Mouse (Mus musculus) C2C12 (cell line): ENCODE measurements around the gene Otogl.

Experiments
- CEBPB ChIP-seq: IDR thresholded peaks from one replicate; pipeline ENCODE4 v1.6.1; 2011; ENCODE audit warnings: low read depth, mild to moderate bottlenecking, control low read depth, moderate library complexity
- CTCF ChIP-seq: IDR thresholded peaks from one replicate; pipeline ENCODE4 v1.5.1; 2011; ENCODE audit not compliant: control insufficient read depth, insufficient read depth, insufficient read length
- MAX ChIP-seq: IDR thresholded peaks from one replicate; pipeline ENCODE4 v1.6.1; 2011; ENCODE audit warnings: mild to moderate bottlenecking, control low read depth
- USF1 ChIP-seq: IDR thresholded peaks from one replicate; pipeline ENCODE4 v1.6.1; 2011; ENCODE audit warnings: low read depth, mild to moderate bottlenecking, control low read depth, moderate library complexity

- TF ChIP-seq CEBPB (no peak), USF1 (no peak), MAX (no peak), CTCF (no peak)
Measured at GRCm38 (mm10) chr10:107946348-107946747, 34.4 kb upstream of the Otogl start.
